Mouse (Mus musculus): ENCODE data around the gene Hist1h2bc. TPM values are rescaled to one million over a fixed set of nuclear protein-coding genes. Genes with fewer than 3 reads are reported as not detected.

Gene Hist1h2bc
- polyA plus RNA-seq, 1 experiment from 2014 or later = 27.2 TPM

GRCm38 (mm10) chr13:23739069-23739921 lies 55.3 kb downstream of the Hist1h2bc start:
- WGBS = under 1% methylated on average over 39 of the region's 39 CpGs
- Histone ChIP-seq H3K9me3 (ENCODE audit: control insufficient read depth, low read length) (no peaks in the 10 kb centered on the region), H3K4me2 (ENCODE audit: low read length) (peak overlapping the region; percentile 97), H3K27me3 (replicated peaks; ENCODE audit: control insufficient read depth, insufficient read depth, low read length) (no peaks in the 10 kb centered on the region), H3K4me3 (replicated peaks; ENCODE audit: low read length) (peak overlapping the region; percentile 67), H3K27ac (ENCODE audit: low read length) (peak overlapping the region; percentile 90), H3K4me1 (replicated peaks; ENCODE audit: control insufficient read depth, insufficient read depth, low read length) (peaks cover 16% of the 10 kb centered on the region), H3K36me3 (ENCODE audit: control insufficient read depth, insufficient read depth) (no peaks in the 10 kb centered on the region), H3K9ac (replicated peaks; ENCODE audit: low read depth, low read length) (peak overlapping the region; percentile 58)
- ATAC-seq = peak; percentile 89

GRCm38 (mm10) chr13:23739922-23740252 lies 55.9 kb downstream of the Hist1h2bc start:
- no peaks in the 10 kb centered on the region for H3K9me3 ChIP-seq (ENCODE audit: control insufficient read depth, low read length)
- H3K4me3 ChIP-seq (replicated peaks; ENCODE audit: low read length) = peak overlapping the region; percentile 67
- peak overlapping the region; percentile 58 for H3K9ac ChIP-seq (replicated peaks; ENCODE audit: low read depth, low read length)
- no peak for ATAC-seq
- H3K27me3 ChIP-seq (replicated peaks; ENCODE audit: control insufficient read depth, insufficient read depth, low read length) = no peaks in the 10 kb centered on the region
- WGBS = under 1% methylated on average over 14 of the region's 14 CpGs
- H3K27ac ChIP-seq (ENCODE audit: low read length) = peak overlapping the region; percentile 90
- H3K36me3 ChIP-seq (ENCODE audit: control insufficient read depth, insufficient read depth) = no peaks in the 10 kb centered on the region
- peaks cover 16% of the 10 kb centered on the region for H3K4me1 ChIP-seq (replicated peaks; ENCODE audit: control insufficient read depth, insufficient read depth, low read length)
- H3K4me2 ChIP-seq (ENCODE audit: low read length) = peak overlapping the region; percentile 97

GRCm38 (mm10) chr13:23740256-23740840 lies 56.3 kb downstream of the Hist1h2bc start:
- H3K4me2 ChIP-seq (ENCODE audit: low read length) = peak overlapping the region; percentile 97
- H3K27me3 ChIP-seq (replicated peaks; ENCODE audit: control insufficient read depth, insufficient read depth, low read length) = no peaks in the 10 kb centered on the region
- peak overlapping the region; percentile 90 for H3K27ac ChIP-seq (ENCODE audit: low read length)
- H3K4me1 ChIP-seq (replicated peaks; ENCODE audit: control insufficient read depth, insufficient read depth, low read length) = peaks cover 16% of the 10 kb centered on the region
- H3K36me3 ChIP-seq (ENCODE audit: control insufficient read depth, insufficient read depth) = no peaks in the 10 kb centered on the region
- ATAC-seq = no peak
- no peaks in the 10 kb centered on the region for H3K9me3 ChIP-seq (ENCODE audit: control insufficient read depth, low read length)
- whole genome bisulfite sequencing = 35% methylated on average over 13 of the region's 13 CpGs
- peak overlapping the region; percentile 67 for H3K4me3 ChIP-seq (replicated peaks; ENCODE audit: low read length)
- peak overlapping the region; percentile 58 for H3K9ac ChIP-seq (replicated peaks; ENCODE audit: low read depth, low read length)

- H3K4me2 ChIP-seq (ENCODE audit: low read length) = no peak overlapping the region
- H3K36me3 ChIP-seq (ENCODE audit: control insufficient read depth, insufficient read depth) = no peaks in the 10 kb centered on the region
- H3K9me3 ChIP-seq (ENCODE audit: control insufficient read depth, low read length) = no peaks in the 10 kb centered on the region
- no peak overlapping the region for H3K4me3 ChIP-seq (replicated peaks; ENCODE audit: low read length)
- no peak for ATAC-seq
- H3K27me3 ChIP-seq (replicated peaks; ENCODE audit: control insufficient read depth, insufficient read depth, low read length) = no peaks in the 10 kb centered on the region
- H3K4me1 ChIP-seq (replicated peaks; ENCODE audit: control insufficient read depth, insufficient read depth, low read length) = peaks cover 16% of the 10 kb centered on the region
- no peak overlapping the region for H3K27ac ChIP-seq (ENCODE audit: low read length)
- no peak overlapping the region for H3K9ac ChIP-seq (replicated peaks; ENCODE audit: low read depth, low read length)
- WGBS = 70% methylated on average over 5 of the region's 5 CpGs
Observed at GRCm38 (mm10) chr13:23740910-23741309, 56.9 kb downstream of the Hist1h2bc start.

GRCm38 (mm10) chr13:23742007-23742406 lies 58.0 kb downstream of the Hist1h2bc start:
- ATAC-seq = no peak
- no peak overlapping the region for H3K4me3 ChIP-seq (replicated peaks; ENCODE audit: low read length)
- H3K27ac ChIP-seq (ENCODE audit: low read length) = no peak overlapping the region
- no peak overlapping the region for H3K4me2 ChIP-seq (ENCODE audit: low read length)
- no peaks in the 10 kb centered on the region for H3K27me3 ChIP-seq (replicated peaks; ENCODE audit: control insufficient read depth, insufficient read depth, low read length)
- peaks cover 17% of the 10 kb centered on the region for H3K4me1 ChIP-seq (replicated peaks; ENCODE audit: control insufficient read depth, insufficient read depth, low read length)
- H3K36me3 ChIP-seq (ENCODE audit: control insufficient read depth, insufficient read depth) = no peaks in the 10 kb centered on the region
- H3K9me3 ChIP-seq (ENCODE audit: control insufficient read depth, low read length) = no peaks in the 10 kb centered on the region
- H3K9ac ChIP-seq (replicated peaks; ENCODE audit: low read depth, low read length) = no peak overlapping the region

Small RNAs within 50 kb of the gene (microRNA-seq; reads per million reads assigned to microRNA genes)
- not detected for gene Gm44350

Other genes starting within 250 kb of the Hist1h2bc start
- 0.06 and 0.22 TPM in 2 replicates for gene Btn1a1, start 218.3 kb upstream of the Hist1h2bc start, polyA plus RNA-seq (2015; fragmentation: Nextera tagmentation; extraction: Ambion mirVana)
- gene Btn2a2, start 195.3 kb upstream of the Hist1h2bc start, polyA plus RNA-seq (2015; fragmentation: Nextera tagmentation; extraction: Ambion mirVana) = 0.18 TPM in 1 of 2 replicates, not detected in the other
- gene Hist1h4h, start 153.1 kb upstream of the Hist1h2bc start, polyA plus RNA-seq (2015; fragmentation: Nextera tagmentation; extraction: Ambion mirVana) = 2.9 and 4.6 TPM in 2 replicates
- not detected in 2 replicates for gene Hist1h2af, start 150.3 kb upstream of the Hist1h2bc start, polyA plus RNA-seq (2015; fragmentation: Nextera tagmentation; extraction: Ambion mirVana)
- gene Hist1h3g, start 148.8 kb upstream of the Hist1h2bc start, polyA plus RNA-seq (2015; fragmentation: Nextera tagmentation; extraction: Ambion mirVana) = 1.5 and 3.2 TPM in 2 replicates
- gene Hist1h2bh, start 140.8 kb upstream of the Hist1h2bc start, polyA plus RNA-seq (2015; fragmentation: Nextera tagmentation; extraction: Ambion mirVana) = 0.23 and 0.47 TPM in 2 replicates
- gene Hist1h3f, start 140.1 kb upstream of the Hist1h2bc start, polyA plus RNA-seq (2015; fragmentation: Nextera tagmentation; extraction: Ambion mirVana) = 0.30 and 0.61 TPM in 2 replicates
- not detected in 2 replicates for gene Hist1h4f, start 132.6 kb upstream of the Hist1h2bc start, polyA plus RNA-seq (2015; fragmentation: Nextera tagmentation; extraction: Ambion mirVana)
- 0.15 and 0.22 TPM in 2 replicates for gene Hist1h1d, start 130.9 kb upstream of the Hist1h2bc start, polyA plus RNA-seq (2015; fragmentation: Nextera tagmentation; extraction: Ambion mirVana)
- gene Hist1h3e, start 121.8 kb upstream of the Hist1h2bc start, polyA plus RNA-seq (2015; fragmentation: Nextera tagmentation; extraction: Ambion mirVana) = 2.0 and 3.4 TPM in 2 replicates
- gene Hist1h2ae, start 113.0 kb upstream of the Hist1h2bc start, polyA plus RNA-seq (2015; fragmentation: Nextera tagmentation; extraction: Ambion mirVana) = 33.0 and 46.2 TPM in 2 replicates
- gene Hist1h2bg, start 112.8 kb upstream of the Hist1h2bc start, polyA plus RNA-seq (2015; fragmentation: Nextera tagmentation; extraction: Ambion mirVana) = 2.1 and 6.2 TPM in 2 replicates
- gene Hist1h2bf, start 110.0 kb upstream of the Hist1h2bc start, polyA plus RNA-seq (2015; fragmentation: Nextera tagmentation; extraction: Ambion mirVana) = 2.1 and 2.6 TPM in 2 replicates
- 1.2 and 3.4 TPM in 2 replicates for gene Hist1h2ad, start 109.8 kb upstream of the Hist1h2bc start, polyA plus RNA-seq (2015; fragmentation: Nextera tagmentation; extraction: Ambion mirVana)
- 2.2 and 2.8 TPM in 2 replicates for gene Hist1h3d, start 108.4 kb upstream of the Hist1h2bc start, polyA plus RNA-seq (2015; fragmentation: Nextera tagmentation; extraction: Ambion mirVana)
- 51.0 and 59.0 TPM in 2 replicates for gene Hist1h4d, start 102.6 kb upstream of the Hist1h2bc start, polyA plus RNA-seq (2015; fragmentation: Nextera tagmentation; extraction: Ambion mirVana)
- 2.0 and 2.6 TPM in 2 replicates for gene Hist1h2be, start 63.1 kb upstream of the Hist1h2bc start, polyA plus RNA-seq (2015; fragmentation: Nextera tagmentation; extraction: Ambion mirVana)
- gene Hist1h1e, start 61.6 kb upstream of the Hist1h2bc start, polyA plus RNA-seq (2015; fragmentation: Nextera tagmentation; extraction: Ambion mirVana) = 7.0 and 9.9 TPM in 2 replicates
- gene Hist1h2ac, start 251 bp upstream of the Hist1h2bc start, polyA plus RNA-seq (2015; fragmentation: Nextera tagmentation; extraction: Ambion mirVana) = 0.80 and 0.83 TPM in 2 replicates
- gene Hist1h1t, start 11.6 kb downstream of the Hist1h2bc start, polyA plus RNA-seq (2015; fragmentation: Nextera tagmentation; extraction: Ambion mirVana) = not detected in 2 replicates
- 2.1 and 2.2 TPM in 2 replicates for gene Hist1h4c, start 14.3 kb downstream of the Hist1h2bc start, polyA plus RNA-seq (2015; fragmentation: Nextera tagmentation; extraction: Ambion mirVana)
- gene Hfe, start 26.7 kb downstream of the Hist1h2bc start, polyA plus RNA-seq (2015; fragmentation: Nextera tagmentation; extraction: Ambion mirVana) = 2.1 and 3.3 TPM in 2 replicates
- gene Hist1h1c, start 54.6 kb downstream of the Hist1h2bc start, polyA plus RNA-seq (2015; fragmentation: Nextera tagmentation; extraction: Ambion mirVana) = 16.7 and 22.7 TPM in 2 replicates
- 1.6 and 2.0 TPM in 2 replicates for gene Hist1h3c, start 61.4 kb downstream of the Hist1h2bc start, polyA plus RNA-seq (2015; fragmentation: Nextera tagmentation; extraction: Ambion mirVana)
- gene Hist1h2bb, start 62.5 kb downstream of the Hist1h2bc start, polyA plus RNA-seq (2015; fragmentation: Nextera tagmentation; extraction: Ambion mirVana) = 0.86 and 0.95 TPM in 2 replicates
- 14.5 and 16.2 TPM in 2 replicates for gene Hist1h2ab, start 66.9 kb downstream of the Hist1h2bc start, polyA plus RNA-seq (2015; fragmentation: Nextera tagmentation; extraction: Ambion mirVana)
- gene Hist1h3b, start 68.1 kb downstream of the Hist1h2bc start, polyA plus RNA-seq (2015; fragmentation: Nextera tagmentation; extraction: Ambion mirVana) = 4.9 and 6.7 TPM in 2 replicates
- 1.5 TPM in 1 of 2 replicates, not detected in the other for gene Hist1h4b, start 72.8 kb downstream of the Hist1h2bc start, polyA plus RNA-seq (2015; fragmentation: Nextera tagmentation; extraction: Ambion mirVana)
- not detected in 2 replicates for gene Hist1h4a, start 77.0 kb downstream of the Hist1h2bc start, polyA plus RNA-seq (2015; fragmentation: Nextera tagmentation; extraction: Ambion mirVana)
- 1.5 and 1.9 TPM in 2 replicates for gene Hist1h3a, start 78.2 kb downstream of the Hist1h2bc start, polyA plus RNA-seq (2015; fragmentation: Nextera tagmentation; extraction: Ambion mirVana)
- 0.70 and 1.0 TPM in 2 replicates for gene Hist1h1a, start 79.5 kb downstream of the Hist1h2bc start, polyA plus RNA-seq (2015; fragmentation: Nextera tagmentation; extraction: Ambion mirVana)
- not detected in 2 replicates for gene Trim38, start 85.7 kb downstream of the Hist1h2bc start, polyA plus RNA-seq (2015; fragmentation: Nextera tagmentation; extraction: Ambion mirVana)
- gene Slc17a2, start 122.8 kb downstream of the Hist1h2bc start, polyA plus RNA-seq (2015; fragmentation: Nextera tagmentation; extraction: Ambion mirVana) = not detected in 2 replicates
- not detected in 2 replicates for gene Slc17a3, start 155.2 kb downstream of the Hist1h2bc start, polyA plus RNA-seq (2015; fragmentation: Nextera tagmentation; extraction: Ambion mirVana)
- not detected in 2 replicates for gene Slc17a1, start 183.6 kb downstream of the Hist1h2bc start, polyA plus RNA-seq (2015; fragmentation: Nextera tagmentation; extraction: Ambion mirVana)
- not detected in 2 replicates for gene Slc17a4, start 230.8 kb downstream of the Hist1h2bc start, polyA plus RNA-seq (2015; fragmentation: Nextera tagmentation; extraction: Ambion mirVana)
- gene Hist1h2ba, start 250.0 kb downstream of the Hist1h2bc start, polyA plus RNA-seq (2015; fragmentation: Nextera tagmentation; extraction: Ambion mirVana) = not detected in 2 replicates